Mouse (Mus musculus) liver, postnatal 0 days (tissue): ENCODE data around the gene Adam30.

Experiments used
- CTCF ChIP-seq: sonication (generic); IDR thresholded peaks from 2 replicates; pipeline ENCODE4 v1.5.1; 2016; ENCODE audit warnings: antibody characterized with exemption, low read depth
- EP300 ChIP-seq: IDR thresholded peaks from 2 replicates; pipeline ENCODE4 v1.6.1; 2016; ENCODE audit warnings: antibody characterized with exemption, low read depth, mild to moderate bottlenecking

GRCm38 (mm10) chr3:98127775-98128174, 32.7 kb upstream of the Adam30 start:
- no peak for TF ChIP-seq CTCF
- TF ChIP-seq EP300: no peak
